In the genomic region with DNA sequence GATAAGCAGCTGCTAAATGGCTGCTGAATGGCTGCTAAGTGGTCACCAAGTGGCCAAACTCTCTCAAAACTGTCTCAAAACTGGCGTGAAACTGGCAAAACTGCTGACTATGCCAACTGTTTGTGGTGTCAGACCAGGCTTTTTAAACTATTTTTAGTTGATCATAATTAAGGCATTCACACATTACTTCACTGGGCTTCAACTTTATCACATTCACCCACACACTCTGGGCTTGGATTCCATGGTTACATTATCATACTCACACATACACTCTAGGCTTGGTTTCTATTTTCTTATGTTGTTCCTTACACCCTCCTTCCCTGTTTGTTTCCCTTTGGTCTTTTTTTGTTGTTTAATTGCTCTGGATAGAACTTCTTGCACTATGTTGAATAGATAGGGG, we compare ENCODE assay signal across 28 mouse cellular contexts.
DNase-seq lines count a peak whose midpoint lies in the region; ATAC-seq lines count a peak whose summit lies in the region.
"Had no signal": no experiment of that assay in that cellular context is flagged by ENCODE, and none has a peak within 500 bp of the region (broad histone marks: within the 10 kb centered on the region; RNA-seq: fewer than 3 reads in every experiment).

No protein-coding gene starts in this region.

- H3K36me3 ChIP-seq in hindbrain, embryonic 12.5 days: no peaks in the 10 kb centered on the region
- H3K36me3 ChIP-seq: embryonic facial prominence, embryonic 12.5 days; forebrain, embryonic 12.5 days; heart, embryonic 15.5 days; limb, embryonic 12.5 days; midbrain, embryonic 10.5 days had no signal

- H3K9me3 ChIP-seq in hindbrain, embryonic 12.5 days (replicated peaks): no peaks in the 10 kb centered on the region
- H3K9me3 ChIP-seq: embryonic facial prominence, embryonic 12.5 days; forebrain, embryonic 12.5 days; heart, embryonic 15.5 days; limb, embryonic 12.5 days; midbrain, embryonic 10.5 days had no signal

- no peaks in the 10 kb centered on the region for H3K4me1 ChIP-seq in hindbrain, embryonic 12.5 days
- H3K4me1 ChIP-seq: embryonic facial prominence, embryonic 12.5 days; forebrain, embryonic 12.5 days; heart, embryonic 15.5 days; limb, embryonic 12.5 days; midbrain, embryonic 10.5 days had no signal

- peak; percentile 9 for DNase-seq in layer of hippocampus, adult 11-12 months (ENCODE audit: low spot score)
- no peak for DNase-seq in layer of hippocampus, postnatal 25 days (ENCODE audit: extremely low spot score in 1 of 2, low spot score in 1 of 2)
- DNase-seq in brain, adult 2 months (ENCODE audit: low read depth, low spot score): peak; percentile 75
- DNase-seq in layer of hippocampus, adult 9-11 months: peak; percentile 61
- DNase-seq in left cerebral cortex, postnatal 36 days (ENCODE audit: low spot score in 2 of 2): peak; percentile 11 to 34
- no peak for DNase-seq in embryo, embryonic 10.5 days (ENCODE audit: low spot score)
- DNase-seq in urinary bladder, postnatal 14 days (ENCODE audit: low spot score): no peak
- DNase-seq: adrenal gland, postnatal 36 days; cerebellum, adult 11-12 months; cerebellum, postnatal 14 days; gastrocnemius, postnatal 36 days; heart, postnatal 36 days; kidney, adult 2 months; liver, postnatal 0 days; thymus, postnatal 25 days had no signal

- no peak for ATAC-seq in hindbrain, embryonic 12.5 days (ENCODE audit: low FRiP score)
- ATAC-seq: CD4-positive, CD25-positive, alpha-beta regulatory T cell, adult 4 months; inflammation-experienced regulatory T-cells, adult 6 months; liver, postnatal 0 days; lung, postnatal 0 days had no signal

- no peak overlapping the region for H3K4me3 ChIP-seq in hindbrain, embryonic 12.5 days
- H3K4me3 ChIP-seq: embryonic facial prominence, embryonic 12.5 days; erythroblast, embryonic 14.5 days; forebrain, embryonic 12.5 days; heart, embryonic 15.5 days; limb, embryonic 12.5 days; midbrain, embryonic 10.5 days had no signal

- H3K27me3 ChIP-seq in hindbrain, embryonic 12.5 days: no peaks in the 10 kb centered on the region
- H3K27me3 ChIP-seq: embryonic facial prominence, embryonic 12.5 days; forebrain, embryonic 12.5 days; heart, embryonic 15.5 days; limb, embryonic 12.5 days had no signal

- no peak overlapping the region for H3K27ac ChIP-seq in hindbrain, embryonic 12.5 days
- H3K27ac ChIP-seq: embryonic facial prominence, embryonic 12.5 days; forebrain, embryonic 12.5 days; heart, embryonic 15.5 days; hindbrain, embryonic 14.5 days; kidney, postnatal 0 days; limb, embryonic 12.5 days; midbrain, embryonic 10.5 days had no signal

- WGBS in hindbrain, embryonic 12.5 days: 79% methylated on average over 1 of the region's 1 CpGs

- intact Hi-C loops in left cerebral cortex, postnatal 36 days (cut with DNase I): no loop called here

- no peak overlapping the region for H3K4me2 ChIP-seq in hindbrain, embryonic 12.5 days (replicated peaks)
- H3K4me2 ChIP-seq: embryonic facial prominence, embryonic 12.5 days; forebrain, embryonic 12.5 days; heart, embryonic 15.5 days; hindbrain, embryonic 14.5 days; limb, embryonic 12.5 days; liver, embryonic 11.5 days had no signal

- H3K9ac ChIP-seq in hindbrain, embryonic 12.5 days: no peak overlapping the region
- H3K9ac ChIP-seq: embryonic facial prominence, embryonic 12.5 days; forebrain, embryonic 12.5 days; heart, embryonic 15.5 days; hindbrain, embryonic 14.5 days; limb, embryonic 12.5 days; liver, postnatal 0 days had no signal

Comparison
In these comparisons a context has a peak if more than half of its experiments do, and no peak if none do; other contexts are left out.
1. DNase-seq: peak in layer of hippocampus, adult 11-12 months (single experiment), brain, adult 2 months (single experiment), layer of hippocampus, adult 9-11 months (single experiment) and left cerebral cortex, postnatal 36 days (2 of 2); none in layer of hippocampus, postnatal 25 days (0 of 2), embryo, embryonic 10.5 days (single experiment) and urinary bladder, postnatal 14 days (single experiment).